Mouse (Mus musculus) lung, postnatal 0 days (tissue): ENCODE data around the gene Dapl1. TPM values are rescaled to one million over a fixed set of nuclear protein-coding genes. Genes with fewer than 3 reads are reported as not detected.

Experiments
- ATAC-seq: fragments of 200-750 bp; cut with Nextera tagmentation; 2 replicates; pipeline ENCODE4 v1.8.0; 2017; ENCODE audit warnings: moderate library complexity
- DNase-seq: peaks from one replicate; pipeline ENCODE4 v3.0.0-alpha.2; 2016; ENCODE audit warnings: low spot score
- H3K27ac ChIP-seq: fragments of 300-500 bp; sonication (generic); 2 replicates; pipeline ENCODE4 v1.5.1; 2014; ENCODE audit warnings: antibody characterized with exemption, mild to moderate bottlenecking, low read length, mixed read lengths
- H3K27me3 ChIP-seq: fragments of 300-500 bp; sonication (generic); replicated peaks from 2 replicates; pipeline ENCODE4 v1.6.1; 2014; ENCODE audit warnings: low read length, mixed read lengths; ENCODE audit not compliant: insufficient read depth
- H3K36me3 ChIP-seq: fragments of 300-500 bp; sonication (generic); 2 replicates; pipeline ENCODE4 v1.6.1; 2014; ENCODE audit warnings: low read length, mixed read lengths; ENCODE audit not compliant: insufficient read depth
- H3K4me1 ChIP-seq: fragments of 300-500 bp; sonication (generic); 2 replicates; pipeline ENCODE4 v1.6.1; 2014; ENCODE audit warnings: antibody characterized with exemption, low read depth, low read length, mixed read lengths; ENCODE audit not compliant: insufficient read depth
- H3K4me2 ChIP-seq: fragments of 300-500 bp; sonication (generic); replicated peaks from 2 replicates; pipeline ENCODE4 v1.6.1; 2014; ENCODE audit warnings: low read depth, mild to moderate bottlenecking, low read length, moderate library complexity, mixed read lengths
- H3K4me3 ChIP-seq: fragments of 300-500 bp; sonication (generic); 2 replicates; pipeline ENCODE4 v1.5.1; 2014; ENCODE audit warnings: low read depth, low read length
- H3K9ac ChIP-seq: fragments of 300-500 bp; sonication (generic); replicated peaks from 2 replicates; pipeline ENCODE4 v1.6.1; 2014; ENCODE audit warnings: low read depth, mild to moderate bottlenecking
- H3K9me3 ChIP-seq: fragments of 300-500 bp; sonication (generic); 2 replicates; pipeline ENCODE4 v1.6.1; 2016; ENCODE audit warnings: low read length, mixed read lengths
- CTCF ChIP-seq: IDR thresholded peaks from 2 replicates; pipeline ENCODE4 v1.5.1; 2016; ENCODE audit warnings: antibody characterized with exemption, mild to moderate bottlenecking
- EP300 ChIP-seq: IDR thresholded peaks from 2 replicates; pipeline ENCODE4 v1.6.1; 2016; ENCODE audit warnings: antibody characterized with exemption, mild to moderate bottlenecking, control low read depth
- WGBS: fragments of 180-500 bp; shearing (Covaris S2); extraction: QIAGEN DNeasy Blood & Tissue Kit; methylation state at CpG from one replicate; pipeline ENCODE4 v1.1.7; 2014; 5-methylcytosine and 5-hydroxymethylcytosine counted together
- polyA plus RNA-seq: library from polyadenylated mRNA; unstranded; fragments of >200 nt; fragmentation: Nextera tagmentation; extraction: Ambion mirVana; gene quantifications from 2 replicates; pipeline ENCODE4 v1.2.1, GENCODE M21; 2015

Dapl1 gene
- polyA plus RNA-seq, 1 experiment from 2014 or later: 1.8 TPM

DNA sequence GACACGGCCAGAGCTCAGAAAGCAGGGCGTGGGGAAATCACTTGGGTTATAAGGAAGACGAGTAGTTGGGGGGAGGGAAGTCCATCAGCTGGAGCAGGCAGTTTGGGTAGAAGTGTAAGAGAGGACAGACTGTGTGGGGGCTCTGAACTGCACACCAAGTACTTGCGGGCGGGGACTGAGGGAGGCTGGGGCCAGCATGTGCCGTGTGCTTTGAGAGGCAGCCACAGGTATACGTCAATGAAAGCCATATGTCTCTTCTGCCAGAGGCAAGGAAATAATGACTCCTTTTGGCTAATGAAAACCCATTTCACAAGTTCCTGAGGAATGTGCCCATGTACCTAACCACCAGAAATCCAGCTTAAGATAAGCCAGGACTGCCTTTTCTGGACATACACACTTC lies 53.6 kb downstream of the Dapl1 start:
- no peak overlapping the region for H3K4me2 ChIP-seq
- H3K36me3 ChIP-seq: no peaks in the 10 kb centered on the region
- H3K9ac ChIP-seq: no peak overlapping the region
- H3K9me3 ChIP-seq: no peaks in the 10 kb centered on the region
- ATAC-seq (no peak), DNase-seq (no peak)
- TF ChIP-seq CTCF (no peak), EP300 (no peak)
- no peak overlapping the region for H3K4me3 ChIP-seq
- H3K27ac ChIP-seq: no peak overlapping the region
- H3K27me3 ChIP-seq: no peaks in the 10 kb centered on the region
- no peaks in the 10 kb centered on the region for H3K4me1 ChIP-seq
- WGBS: 76% methylated on average over 7 of the region's 7 CpGs

DNA sequence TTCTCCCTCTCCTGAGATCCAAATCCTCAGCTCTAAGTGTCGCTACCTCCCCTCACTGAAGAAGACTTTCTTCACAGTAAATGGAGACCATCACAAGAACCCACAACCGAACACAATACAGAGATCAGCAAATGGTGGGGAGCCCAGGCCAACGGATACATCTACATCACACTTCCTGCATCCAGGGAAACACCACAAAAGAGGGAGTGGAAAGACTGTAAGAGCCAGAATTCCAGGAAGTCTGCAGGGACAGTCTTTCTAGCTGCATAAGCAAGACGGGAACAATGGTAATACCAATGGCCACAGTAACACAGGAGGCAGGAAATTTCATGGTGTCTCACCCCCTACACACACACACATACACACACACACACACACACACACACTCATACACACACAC lies 55.3 kb downstream of the Dapl1 start:
- Histone ChIP-seq H3K36me3 (no peaks in the 10 kb centered on the region), H3K27me3 (no peaks in the 10 kb centered on the region), H3K9ac (no peak overlapping the region), H3K27ac (no peak overlapping the region), H3K4me3 (no peak overlapping the region), H3K4me2 (no peak overlapping the region), H3K4me1 (no peaks in the 10 kb centered on the region), H3K9me3 (no peaks in the 10 kb centered on the region)
- DNase-seq: peak; percentile 49
- WGBS: 43% methylated on average over 4 of the region's 4 CpGs
- TF ChIP-seq EP300: peak; percentile 75
- no peak for TF ChIP-seq CTCF
- peak; percentile 76 for ATAC-seq

DNA sequence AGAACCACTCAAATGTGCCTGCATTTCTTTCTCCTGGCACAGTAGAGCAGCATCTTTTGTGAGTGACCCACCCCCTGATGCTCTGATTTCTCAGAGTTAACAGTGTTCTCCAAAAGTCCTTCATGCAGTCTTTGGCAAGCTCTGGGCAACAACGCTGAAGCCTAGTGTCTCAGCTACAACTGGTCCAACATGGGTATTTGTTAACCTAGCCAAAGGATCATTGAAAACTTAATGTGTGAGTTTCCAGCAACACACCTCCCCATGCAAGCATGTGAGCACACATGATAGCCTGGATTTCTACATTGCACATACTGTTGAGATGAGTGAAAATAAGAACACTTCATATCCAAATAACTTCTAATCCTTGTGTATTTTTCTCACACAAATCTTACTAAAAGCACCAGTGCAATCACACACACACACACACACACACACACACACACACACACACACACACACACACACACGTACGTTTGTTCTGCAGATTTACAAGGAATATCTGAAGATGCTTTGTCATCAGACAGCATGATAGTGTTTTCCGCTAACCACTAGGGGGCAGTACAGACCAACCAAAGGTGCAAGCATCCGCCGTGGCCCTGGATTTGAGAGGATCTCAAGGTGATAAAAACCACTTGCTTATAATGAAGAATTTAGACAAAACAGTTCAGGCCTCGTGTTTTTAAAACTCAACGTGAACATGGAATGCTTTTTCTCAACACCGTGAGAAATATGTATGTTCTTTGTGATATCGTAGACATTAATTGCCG lies 56.9 kb downstream of the Dapl1 start:
- TF ChIP-seq CTCF: peak; percentile 94
- no peak for TF ChIP-seq EP300
- ATAC-seq (peak; percentile 68), DNase-seq (peak; percentile 92)
- Histone ChIP-seq H3K27ac (no peak overlapping the region), H3K4me1 (no peaks in the 10 kb centered on the region), H3K4me2 (no peak overlapping the region), H3K36me3 (no peaks in the 10 kb centered on the region), H3K4me3 (no peak overlapping the region), H3K27me3 (no peaks in the 10 kb centered on the region), H3K9ac (no peak overlapping the region), H3K9me3 (no peaks in the 10 kb centered on the region)
- 22% methylated on average over 11 of the region's 11 CpGs for WGBS

DNA sequence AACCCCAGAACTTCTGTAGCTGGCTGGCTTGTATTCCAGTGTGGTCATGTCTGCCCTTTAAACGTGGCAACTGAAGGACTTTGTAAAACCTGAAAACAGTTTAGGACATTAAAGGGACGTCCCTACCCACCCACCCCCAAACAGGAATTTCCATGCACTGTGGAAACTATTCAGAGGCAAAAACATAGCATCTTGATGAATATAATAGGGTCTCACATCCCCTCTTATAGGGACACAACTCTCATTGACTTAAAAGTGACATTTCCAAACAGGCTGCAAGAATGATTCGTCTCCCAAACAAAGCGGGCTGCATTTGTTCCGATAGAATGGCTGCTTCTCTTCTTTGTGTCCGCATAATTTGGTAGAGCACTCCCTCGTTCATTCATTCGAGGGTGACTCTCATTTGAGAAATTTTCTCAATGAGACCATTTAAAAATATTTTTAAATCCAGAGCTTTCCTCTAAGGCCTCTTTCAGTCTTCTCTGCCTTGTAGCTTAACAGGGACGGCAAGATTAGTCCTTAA lies 59.2 kb downstream of the Dapl1 start:
- H3K27me3 ChIP-seq: no peaks in the 10 kb centered on the region
- 77% methylated on average over 9 of the region's 9 CpGs for whole genome bisulfite sequencing
- H3K4me1 ChIP-seq: no peaks in the 10 kb centered on the region
- no peak for DNase-seq
- H3K36me3 ChIP-seq: no peaks in the 10 kb centered on the region
- H3K9me3 ChIP-seq: no peaks in the 10 kb centered on the region
- TF ChIP-seq EP300: no peak
- no peak for TF ChIP-seq CTCF
- ATAC-seq: no peak
- H3K27ac ChIP-seq: no peak overlapping the region
- H3K4me2 ChIP-seq: no peak overlapping the region
- no peak overlapping the region for H3K4me3 ChIP-seq
- no peak overlapping the region for H3K9ac ChIP-seq

DNA sequence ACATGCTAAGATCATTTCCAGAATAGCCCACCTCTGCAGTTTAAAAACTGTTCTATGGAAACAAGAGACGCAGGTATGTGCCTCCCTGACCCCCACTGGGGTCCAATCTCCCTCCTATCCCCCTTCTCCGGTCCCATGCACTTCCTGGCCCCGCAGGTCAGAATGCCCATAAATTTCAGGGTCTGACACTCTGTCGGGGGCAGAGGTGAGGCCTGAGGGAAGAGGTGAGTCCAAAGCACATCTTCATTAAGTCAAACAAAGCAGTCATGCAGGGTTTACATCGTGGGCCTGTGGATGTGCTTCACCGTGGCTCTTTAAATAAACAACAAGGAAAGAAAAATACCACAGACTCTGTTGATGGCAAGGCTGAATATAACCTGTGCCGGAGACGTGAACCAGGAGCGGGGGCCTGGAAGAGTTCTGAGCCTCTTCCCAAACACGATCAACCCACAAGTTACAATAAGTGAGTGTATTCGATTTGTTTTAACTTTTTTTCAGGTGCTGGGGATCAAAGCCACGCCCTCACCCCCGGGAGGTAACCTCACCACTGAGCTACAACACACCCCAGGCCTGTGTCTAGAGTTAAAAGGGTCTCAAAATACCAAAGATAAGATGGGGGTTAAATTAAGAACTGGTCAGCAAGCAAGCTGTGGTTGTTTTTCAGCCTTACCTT lies 59.9 kb downstream of the Dapl1 start:
- Histone ChIP-seq H3K4me2 (no peak overlapping the region), H3K27me3 (no peaks in the 10 kb centered on the region), H3K4me1 (no peaks in the 10 kb centered on the region), H3K36me3 (no peaks in the 10 kb centered on the region), H3K27ac (no peak overlapping the region), H3K9ac (no peak overlapping the region), H3K4me3 (no peak overlapping the region), H3K9me3 (no peaks in the 10 kb centered on the region)
- ATAC-seq: no peak
- no peak for TF ChIP-seq CTCF
- no peak for TF ChIP-seq EP300
- DNase-seq: no peak
- WGBS: 40% methylated on average over 13 of the region's 13 CpGs

DNA sequence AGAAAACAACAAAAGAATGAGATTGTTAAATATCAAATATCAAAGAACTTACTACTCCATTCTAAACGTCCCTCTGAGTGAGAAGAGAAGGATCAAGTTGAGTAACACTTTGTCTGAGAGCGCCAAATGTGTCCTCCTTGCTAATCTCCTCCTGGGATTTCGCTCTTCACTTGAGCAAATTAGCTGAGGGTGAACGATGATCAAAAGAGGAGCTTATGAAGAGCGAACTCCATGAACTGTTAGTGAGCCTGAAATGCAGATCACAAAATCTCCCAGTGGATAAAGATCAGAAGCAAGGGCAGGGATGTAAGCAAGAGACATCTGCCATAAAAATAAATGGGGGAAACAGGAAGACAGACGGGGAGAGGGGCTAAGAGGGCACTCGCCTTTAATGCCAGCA lies 60.5 kb downstream of the Dapl1 start:
- TF ChIP-seq EP300: no peak
- no peak for TF ChIP-seq CTCF
- DNase-seq: peak; percentile 40
- no peak overlapping the region for H3K4me3 ChIP-seq
- 33% methylated on average over 7 of the region's 7 CpGs for WGBS
- ATAC-seq: no peak
- no peak overlapping the region for H3K27ac ChIP-seq
- H3K4me2 ChIP-seq: no peak overlapping the region
- no peaks in the 10 kb centered on the region for H3K36me3 ChIP-seq
- no peaks in the 10 kb centered on the region for H3K9me3 ChIP-seq
- no peak overlapping the region for H3K9ac ChIP-seq
- no peaks in the 10 kb centered on the region for H3K27me3 ChIP-seq
- H3K4me1 ChIP-seq: no peaks in the 10 kb centered on the region
